Mouse (Mus musculus): ENCODE measurements around the gene Srpk2.

GRCm38 (mm10) chr5:23515038-23515437, 169.4 kb downstream of the Srpk2 start:
- no peak for TF ChIP-seq CTCF (IDR thresholded peaks at IDR 0.05)
- TF ChIP-seq POLR2A (IDR thresholded peaks at IDR 0.05; ENCODE audit: insufficient read depth, low read depth, low read length), result no peak

All from heart, adult 2 months (tissue).